Mouse (Mus musculus) urinary bladder, adult 18-20 months (tissue): Measurements from ENCODE around the gene Bbs4.

Experiments used
- DNase-seq, 2 experiments: peaks; one replicate each; pipeline ENCODE4 v3.0.0; 2022; ENCODE audit warnings: low spot score in 2 of 2, mixed read lengths in 2 of 2

Bbs4 gene

DNA sequence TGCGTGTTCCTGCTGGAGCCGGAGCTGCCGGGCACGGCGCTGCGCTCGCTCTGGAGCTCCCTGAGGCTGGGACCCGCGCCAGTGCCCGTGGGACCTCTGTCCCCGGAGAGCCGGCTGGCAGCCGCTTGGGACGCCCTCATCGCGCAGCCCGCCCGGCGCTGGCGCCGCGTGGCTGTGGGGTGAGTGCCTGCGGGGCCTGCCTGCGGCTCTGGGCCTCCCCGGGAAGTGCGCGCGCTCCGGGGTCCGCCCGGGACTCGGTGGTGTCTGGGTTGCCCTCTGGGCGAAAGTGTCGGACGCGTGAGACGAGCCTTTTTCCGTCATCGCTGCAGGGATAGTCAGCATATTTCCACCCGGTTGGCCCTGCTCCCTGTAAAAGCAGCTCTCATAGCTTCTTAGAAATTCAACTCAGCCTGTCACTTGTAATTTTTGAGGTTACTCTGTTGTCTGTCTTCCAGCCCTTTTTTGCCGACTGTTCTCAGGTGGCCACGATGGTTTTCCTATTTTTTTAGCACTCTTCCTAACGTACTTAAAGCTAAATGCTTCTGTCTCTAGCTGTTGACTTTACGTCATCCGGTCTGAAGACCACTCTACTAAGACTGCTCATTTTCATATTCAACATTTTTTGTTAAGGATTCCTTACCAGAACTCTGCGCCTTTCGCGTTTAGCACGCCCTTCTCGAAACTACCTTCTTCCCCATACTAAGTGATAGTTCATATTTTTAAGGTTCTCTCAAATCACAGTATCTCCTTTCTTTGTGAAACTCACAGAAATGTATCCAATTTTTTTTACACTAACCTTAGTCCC, 61.4 kb downstream of the Bbs4 start:
- DNase-seq = no peak

DNA sequence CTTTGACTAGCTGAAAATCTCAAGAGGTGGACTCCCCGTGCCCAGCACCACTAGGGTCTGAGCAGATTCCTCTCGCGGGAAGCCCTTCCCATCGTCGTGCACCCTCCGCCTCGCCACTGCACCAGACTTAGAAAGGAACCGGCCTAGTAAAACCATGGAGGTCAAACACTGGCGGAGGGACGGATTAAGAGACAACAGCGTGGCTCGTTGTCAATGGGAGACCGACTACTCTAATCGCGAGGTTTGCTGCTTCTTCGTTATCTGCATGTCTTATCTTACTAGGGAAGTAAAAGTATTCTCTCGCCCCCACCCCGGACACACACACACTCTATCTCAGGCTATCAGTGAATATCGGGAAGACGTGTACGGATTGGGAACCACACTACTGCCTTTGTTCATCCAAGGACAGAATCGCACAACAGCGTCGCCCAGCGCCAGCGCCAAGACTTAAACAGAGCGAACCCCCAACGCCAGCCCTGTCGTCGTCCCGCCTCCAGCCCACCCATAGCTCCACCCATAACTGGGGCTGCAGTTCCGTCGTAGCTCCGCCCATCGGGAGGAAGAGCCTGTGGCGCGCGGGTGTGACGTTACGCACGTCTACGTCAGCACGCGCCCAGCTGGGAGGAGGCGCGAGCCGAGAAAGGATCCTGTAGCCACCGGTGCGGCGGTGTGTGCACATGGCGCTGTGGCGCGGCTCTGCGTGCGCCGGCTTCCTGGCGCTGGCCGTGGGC, 62.2 kb downstream of the Bbs4 start, which contains the start of gene Adpgk:
TSS of gene Adpgk (plus strand) at position 602 of the 731 bp plus-strand sequence.
- DNase-seq = peak; percentile 93 to 97

DNA sequence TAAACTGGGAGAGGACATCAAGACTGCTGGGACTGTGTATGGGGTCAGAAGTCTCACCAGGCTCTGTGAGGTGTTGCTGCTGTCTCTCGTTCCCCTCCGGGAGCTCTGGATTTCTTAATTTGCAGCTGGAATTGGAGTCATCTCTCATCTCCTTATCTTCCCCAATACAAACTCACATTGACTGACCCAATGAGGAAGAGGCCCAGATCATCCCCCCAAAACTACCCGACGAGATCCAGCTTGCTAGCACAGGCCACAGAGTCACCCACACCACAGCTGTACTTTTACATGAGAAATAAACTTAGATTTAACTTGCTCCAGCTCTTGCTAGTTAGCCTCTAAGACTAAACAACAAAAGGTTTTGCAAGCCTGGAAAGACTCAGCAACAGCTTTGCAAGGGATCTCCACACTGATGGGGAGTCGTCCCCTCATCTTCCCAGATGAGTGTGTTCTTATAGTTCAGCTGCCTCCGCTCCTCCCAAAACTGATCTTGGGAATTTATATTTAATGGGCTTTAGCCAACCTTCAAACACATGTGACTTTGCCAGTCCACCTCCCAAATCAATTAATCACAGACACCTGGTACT, 63.7 kb downstream of the Bbs4 start:
- no peak for DNase-seq

DNA sequence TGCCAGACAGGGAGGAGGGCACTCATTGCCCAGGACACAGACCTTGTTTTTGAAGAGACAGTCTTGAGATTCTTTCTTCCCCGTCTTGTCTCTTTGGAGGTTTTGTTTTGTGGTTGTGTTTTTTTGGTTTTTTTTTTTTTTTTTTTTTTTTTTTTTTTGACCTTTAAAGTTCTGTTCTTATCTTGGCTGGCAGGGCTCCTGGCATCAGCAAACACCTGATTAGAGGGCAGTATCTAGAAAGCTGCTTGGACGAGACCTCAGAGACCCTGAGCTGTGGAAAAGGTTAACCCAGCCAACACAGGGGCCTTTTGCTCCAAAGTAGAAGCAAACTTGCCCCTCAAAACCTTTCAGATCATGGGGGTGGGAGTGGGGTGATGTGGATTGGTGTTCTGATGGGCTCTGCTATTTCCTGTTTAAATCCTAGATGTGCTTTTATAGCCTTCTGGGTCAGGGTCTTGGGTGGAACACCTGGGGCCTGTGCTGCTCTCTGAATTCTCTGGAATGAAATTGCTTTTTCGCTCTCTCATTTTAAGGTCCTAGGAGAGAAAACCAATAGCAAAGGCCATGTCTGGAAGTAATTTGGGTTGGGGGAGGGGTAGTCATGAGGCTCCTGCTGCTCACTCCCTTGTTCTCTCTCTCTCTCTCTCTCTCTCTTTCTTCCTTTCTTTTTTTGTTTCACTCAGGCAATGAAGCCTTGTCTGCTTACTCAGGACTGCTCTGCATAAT, 64.5 kb downstream of the Bbs4 start:
- no peak for DNase-seq

DNA sequence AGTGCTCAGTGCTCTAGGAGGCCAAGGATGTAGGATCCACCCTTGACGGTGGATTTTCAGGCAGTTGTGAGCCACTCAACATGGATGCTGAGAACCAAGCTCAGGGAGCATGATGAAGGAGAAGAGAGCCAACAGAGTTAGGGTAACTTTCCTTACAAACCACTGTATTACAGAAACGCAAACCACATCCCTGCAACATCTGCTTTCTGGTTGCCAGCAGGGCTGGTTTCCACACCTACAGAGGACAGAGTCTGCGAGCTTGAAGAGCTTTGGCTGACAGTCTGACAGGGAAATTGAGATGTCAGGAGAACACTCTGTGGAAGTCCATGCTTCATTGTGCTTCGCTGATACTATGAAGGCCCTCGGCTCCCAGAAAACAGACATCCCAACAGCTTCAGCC, 65.2 kb downstream of the Bbs4 start:
- DNase-seq = no peak

DNA sequence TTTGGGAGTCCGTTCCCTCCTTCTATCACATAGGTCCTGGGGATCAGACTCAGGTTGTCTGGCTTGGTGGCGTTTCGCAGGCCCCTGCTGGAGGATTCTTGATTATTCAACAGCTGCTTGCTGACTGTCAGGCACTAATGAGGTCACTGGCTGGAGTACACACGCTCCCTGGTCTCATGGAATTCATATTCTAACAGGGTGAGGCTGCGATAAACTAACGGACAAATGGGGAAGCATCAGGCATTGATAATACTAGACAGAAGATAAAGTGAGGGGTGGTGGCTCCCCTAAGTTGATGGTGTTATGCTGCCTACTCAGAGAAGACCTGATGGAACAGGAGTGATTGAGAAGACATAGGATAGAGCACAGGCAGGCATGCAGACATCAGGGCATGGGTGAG, 67.7 kb downstream of the Bbs4 start:
- no peak for DNase-seq

DNA sequence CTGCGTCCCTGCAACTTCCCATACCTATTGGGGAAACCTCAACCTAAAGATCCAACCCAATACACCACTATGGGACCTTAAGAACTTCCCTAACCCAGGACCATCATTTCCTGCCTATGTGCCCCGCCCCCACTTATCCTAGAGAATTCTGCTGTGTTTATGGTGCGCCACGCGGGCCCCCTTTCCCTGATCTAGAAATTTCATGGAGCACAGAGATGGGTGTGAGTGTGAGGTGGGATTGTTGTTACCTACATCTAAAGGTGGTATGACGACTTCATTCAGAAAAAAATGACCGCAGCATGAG, 70.7 kb downstream of the Bbs4 start:
- DNase-seq = no peak

DNA sequence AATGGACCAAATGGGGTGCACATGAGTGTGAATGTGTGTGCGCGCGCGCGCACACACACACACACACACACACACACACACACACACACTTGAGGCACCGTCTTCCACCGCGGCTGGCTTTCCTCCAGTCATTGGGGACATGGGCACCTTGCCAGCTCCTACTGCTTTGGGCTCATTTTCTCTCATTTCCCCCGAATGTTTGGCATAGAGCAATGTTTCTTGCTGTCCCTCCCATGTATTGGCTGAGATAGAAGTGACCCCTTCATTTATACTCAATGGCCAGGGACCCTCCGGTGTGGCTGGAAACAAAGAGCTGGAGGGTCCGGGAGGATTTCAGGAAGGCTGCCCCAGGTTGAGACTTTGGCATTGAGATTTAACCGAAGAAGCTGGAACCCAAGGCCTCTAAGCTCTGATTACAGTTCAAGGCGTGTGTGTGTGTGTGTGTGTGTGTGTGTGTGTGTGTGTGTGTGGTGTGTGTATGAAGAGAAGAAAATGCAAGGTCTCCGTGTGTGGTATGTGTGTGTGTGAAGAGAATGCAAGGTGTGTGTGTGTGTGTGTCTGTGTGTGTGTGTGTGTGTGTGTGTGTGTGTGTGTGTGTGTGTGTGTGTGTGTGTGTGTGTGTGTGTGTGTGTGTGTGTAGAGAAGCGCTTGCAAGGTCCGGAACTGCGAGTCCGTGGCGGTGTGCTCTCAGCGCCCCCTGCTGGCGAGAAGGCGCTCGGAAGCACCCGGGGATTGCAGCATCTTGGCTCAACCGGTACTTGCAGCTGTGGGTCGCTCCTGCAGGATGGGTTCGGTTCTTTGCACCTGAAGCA, 71.2 kb downstream of the Bbs4 start:
- DNase-seq = peak; percentile 59 to 63

DNA sequence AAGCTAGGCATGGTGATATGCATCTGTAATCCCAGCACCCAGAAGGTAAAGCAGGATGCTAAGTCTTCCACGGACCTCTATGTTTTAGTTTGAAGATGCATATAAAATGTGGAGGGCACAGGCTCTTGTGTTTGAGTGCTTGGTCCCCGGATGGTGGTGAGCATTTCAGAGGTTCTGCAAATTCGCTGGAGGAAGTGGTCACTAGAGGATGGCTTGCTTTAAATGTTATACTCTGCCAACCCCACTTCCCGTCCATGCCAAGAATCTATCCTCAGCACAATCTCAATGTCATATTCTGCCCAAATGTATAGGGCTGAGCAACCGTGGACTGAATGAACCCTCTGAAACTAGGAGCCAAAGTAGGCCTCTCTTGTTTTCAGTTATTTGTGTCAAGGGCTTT, 72.4 kb downstream of the Bbs4 start:
- DNase-seq = no peak

DNA sequence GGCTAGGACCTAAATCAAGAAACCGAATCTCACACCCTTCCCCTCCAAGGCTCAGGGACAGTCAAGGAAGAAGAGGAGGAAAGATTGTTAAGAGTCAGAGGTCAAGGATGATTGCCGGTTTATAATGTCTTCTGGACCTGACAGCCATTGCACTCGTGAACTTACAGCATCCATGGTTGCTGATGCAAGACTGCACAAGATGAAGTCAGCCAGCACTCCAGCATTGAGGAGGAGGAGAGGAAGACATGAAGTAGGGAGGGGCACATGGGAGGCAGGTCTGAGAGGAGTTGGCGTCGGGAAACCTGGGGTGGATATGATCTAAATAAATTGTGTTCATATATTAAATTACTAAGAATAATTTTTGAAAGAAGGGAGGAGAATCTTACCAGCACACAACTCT, 74.6 kb downstream of the Bbs4 start:
- DNase-seq = no peak

DNA sequence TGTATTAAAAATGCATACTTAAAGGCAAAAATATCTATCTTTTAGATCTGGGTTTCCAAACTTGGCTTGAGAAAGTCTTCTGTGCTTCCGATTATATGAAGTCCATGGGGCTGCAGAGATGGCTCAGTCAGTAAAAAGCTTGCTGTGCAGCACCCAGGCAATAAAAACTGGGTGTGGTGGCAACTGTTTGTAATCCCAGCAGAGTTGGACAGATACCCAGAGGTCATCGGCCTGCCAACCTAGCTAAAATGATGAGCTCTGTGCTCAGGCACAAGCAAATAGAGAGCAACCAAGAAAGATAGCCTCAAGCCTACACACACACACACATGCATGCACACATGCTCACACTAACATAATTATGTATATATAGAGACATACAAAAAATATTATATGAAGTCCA, 75.1 kb downstream of the Bbs4 start:
- no peak for DNase-seq

DNA sequence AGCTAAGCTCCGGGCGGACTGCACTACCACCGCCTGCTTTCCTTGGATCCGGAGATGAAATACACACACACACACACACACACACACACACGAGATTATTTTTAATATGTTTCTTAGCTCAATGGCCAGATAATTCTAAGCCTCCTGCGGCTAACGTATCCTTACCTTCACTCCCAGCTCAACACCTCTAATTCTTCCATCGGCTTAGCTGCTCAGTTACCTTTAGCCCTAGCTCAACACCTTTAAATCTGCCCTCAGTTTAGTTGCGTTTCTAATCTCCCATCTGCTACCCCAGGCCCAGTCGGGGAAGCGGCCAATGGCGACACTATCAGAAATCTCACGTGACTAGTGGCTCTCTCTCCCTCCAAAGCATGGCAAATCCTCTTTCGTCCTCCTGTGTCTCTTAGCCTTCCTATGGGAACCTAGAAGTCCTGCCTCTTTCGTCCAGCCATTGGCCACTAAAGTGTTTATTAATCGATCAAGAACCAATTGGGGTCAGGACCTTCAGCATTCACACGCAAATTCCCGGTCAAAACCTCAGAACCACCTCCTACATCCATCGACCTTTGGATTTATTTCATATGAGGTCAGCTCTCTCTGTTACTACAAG, 78.4 kb downstream of the Bbs4 start:
- DNase-seq = no peak

DNA sequence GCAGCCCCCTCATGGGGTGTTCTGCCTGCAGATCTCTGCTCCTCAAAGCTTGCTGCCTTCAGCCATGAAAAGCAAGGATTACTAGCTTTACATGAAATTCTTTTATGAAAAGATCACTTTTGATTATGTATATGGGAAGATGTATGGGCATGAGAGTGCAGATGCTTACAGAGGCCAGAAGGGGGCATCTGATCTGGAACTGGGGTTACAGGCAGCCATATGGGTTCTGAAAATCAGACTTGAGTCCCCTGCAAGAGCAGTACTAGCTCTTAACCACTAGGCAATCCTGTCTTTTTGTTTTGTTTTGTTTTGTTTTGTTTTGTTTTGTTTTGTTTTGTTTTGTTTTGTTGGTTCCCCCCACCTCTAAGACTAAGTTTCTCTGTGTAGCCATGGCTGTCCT, 80.1 kb downstream of the Bbs4 start:
- no peak for DNase-seq
